Mouse (Mus musculus) heart, postnatal 0 days (tissue): Measurements from ENCODE around the gene Tpo. TPM values are rescaled to one million over a fixed set of nuclear protein-coding genes. Genes with fewer than 3 reads are reported as not detected.

ENCODE experiments used
- ATAC-seq: fragments of 200-750 bp; cut with Nextera tagmentation; 2 replicates; pipeline ENCODE4 v1.8.0; 2017; ENCODE audit warnings: low read depth, moderate number of reproducible peaks, moderate library complexity; ENCODE audit not compliant: insufficient read depth
- DNase-seq: peaks from one replicate; pipeline ENCODE4 v3.0.0-alpha.2; 2016; ENCODE audit warnings: low spot score
- H3K27ac ChIP-seq: fragments of 300-500 bp; sonication (generic); 2 replicates; pipeline ENCODE4 v1.5.1; 2014; ENCODE audit warnings: low read depth, mild to moderate bottlenecking
- H3K27me3 ChIP-seq: fragments of 300-500 bp; sonication (generic); 2 replicates; pipeline ENCODE4 v1.6.1; 2014; ENCODE audit warnings: low read length, mixed read lengths; ENCODE audit not compliant: control insufficient read depth, insufficient read depth
- H3K36me3 ChIP-seq: fragments of 300-500 bp; sonication (generic); replicated peaks from 2 replicates; pipeline ENCODE4 v1.6.1; 2014; ENCODE audit warnings: low read length, mixed read lengths; ENCODE audit not compliant: control insufficient read depth, insufficient read depth
- H3K4me1 ChIP-seq: fragments of 300-500 bp; sonication (generic); 2 replicates; pipeline ENCODE4 v1.6.1; 2014; ENCODE audit warnings: antibody characterized with exemption; ENCODE audit not compliant: control insufficient read depth, insufficient read depth
- H3K4me2 ChIP-seq: fragments of 300-500 bp; sonication (generic); 2 replicates; pipeline ENCODE4 v1.6.1; 2014; ENCODE audit warnings: low read depth, mild to moderate bottlenecking, low read length, moderate library complexity
- H3K4me3 ChIP-seq: fragments of 300-500 bp; sonication (generic); 2 replicates; pipeline ENCODE4 v1.5.1; 2014; ENCODE audit warnings: low read depth, low read length
- H3K9ac ChIP-seq: fragments of 300-500 bp; sonication (generic); replicated peaks from 2 replicates; pipeline ENCODE4 v1.6.1; 2014; ENCODE audit warnings: low read depth, low read length, mixed read lengths
- H3K9me3 ChIP-seq: fragments of 300-500 bp; sonication (generic); replicated peaks from 2 replicates; pipeline ENCODE4 v1.6.1; 2016; ENCODE audit warnings: low read length; ENCODE audit not compliant: control insufficient read depth
- CTCF ChIP-seq: IDR thresholded peaks from 2 replicates; pipeline ENCODE4 v1.5.1; 2016; ENCODE audit warnings: antibody characterized with exemption, control low read depth, low read depth
- EP300 ChIP-seq: IDR thresholded peaks from 2 replicates; pipeline ENCODE4 v1.6.1; 2016; ENCODE audit warnings: antibody characterized with exemption, low read depth
- WGBS: fragments of 180-500 bp; shearing (Covaris S2); extraction: QIAGEN DNeasy Blood & Tissue Kit; methylation state at CpG from one replicate; pipeline ENCODE4 v1.1.7; 2014; 5-methylcytosine and 5-hydroxymethylcytosine counted together
- polyA plus RNA-seq: library from polyadenylated mRNA; unstranded; fragments of >200 nt; fragmentation: Nextera tagmentation; extraction: Ambion mirVana; gene quantifications from 2 replicates; pipeline ENCODE4 v1.2.1, GENCODE M21; 2015
- total RNA-seq: library from RNA; depleted of rRNA; stranded (reverse); fragments of >200 nt; gene quantifications from 2 replicates; pipeline ENCODE4 v1.2.3, GENCODE M21; 2014; ENCODE audit warnings: low replicate concordance

Gene Tpo
- total and polyA plus RNA-seq, 2 experiments from 2014 or later, result not detected

DNA sequence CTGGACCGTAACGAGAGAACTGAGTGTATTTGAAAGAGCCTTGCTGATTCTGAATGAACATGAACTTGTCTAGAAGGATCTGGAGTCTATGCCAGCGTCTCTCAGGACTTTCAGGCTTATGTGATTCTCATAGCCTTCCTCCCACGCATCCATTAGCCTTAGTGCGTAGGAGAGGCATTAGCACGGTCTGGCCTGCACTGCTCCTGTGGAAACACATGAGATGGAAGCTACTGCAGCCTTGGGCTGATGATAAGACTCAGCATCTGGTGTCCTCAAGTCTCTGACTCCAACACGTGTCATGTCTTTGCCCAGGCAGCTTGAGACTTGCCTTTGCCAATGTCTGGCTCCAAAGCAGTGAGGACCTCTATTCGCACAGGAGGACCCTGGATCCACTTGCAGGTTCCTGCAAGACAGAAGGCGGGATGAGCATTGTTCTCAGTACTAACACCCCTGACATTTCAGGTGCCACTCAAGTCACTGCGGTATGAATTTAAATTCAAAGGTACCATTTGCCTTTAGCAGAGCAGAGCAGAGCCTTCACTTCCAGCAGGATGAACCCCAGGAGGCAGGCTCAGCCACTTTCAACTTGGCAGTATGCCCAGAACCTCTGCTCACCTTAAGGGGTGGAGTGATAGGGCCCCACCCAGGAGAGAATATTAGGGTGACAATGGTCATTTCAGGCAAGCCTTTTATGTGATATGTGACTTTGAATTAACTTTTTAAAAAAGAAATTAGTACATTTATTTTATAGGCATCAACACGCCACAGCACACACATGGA lies 77.5 kb downstream of the Tpo start:
- ATAC-seq (no peak), DNase-seq (no peak)
- Histone ChIP-seq H3K9ac (no peak overlapping the region), H3K4me3 (no peak overlapping the region), H3K4me2 (no peak overlapping the region), H3K27me3 (no peaks in the 10 kb centered on the region), H3K4me1 (no peaks in the 10 kb centered on the region), H3K36me3 (no peaks in the 10 kb centered on the region), H3K9me3 (no peaks in the 10 kb centered on the region), H3K27ac (no peak overlapping the region)
- WGBS, result 76% methylated on average over 11 of the region's 11 CpGs
- TF ChIP-seq EP300, result no peak
- TF ChIP-seq CTCF, result no peak

DNA sequence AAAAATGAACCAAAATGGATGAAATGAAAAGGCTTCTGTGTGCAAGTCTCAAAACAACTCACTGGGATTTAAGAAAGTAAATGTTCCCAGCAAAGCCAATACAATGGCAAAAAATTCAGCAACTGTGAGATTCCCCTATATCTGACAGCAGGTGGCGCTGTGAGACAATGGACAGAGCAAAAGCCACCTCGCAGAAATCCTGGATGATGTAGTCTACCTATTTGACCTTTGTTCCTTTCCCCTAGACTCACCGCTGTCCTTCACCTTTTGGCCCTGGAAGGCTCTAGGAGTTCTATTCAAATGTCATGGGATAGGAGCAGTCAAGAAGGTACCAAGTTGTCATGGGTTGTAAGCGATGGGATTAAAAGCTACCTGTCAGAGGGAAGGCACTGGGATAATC lies 82.2 kb downstream of the Tpo start:
- Histone ChIP-seq H3K36me3 (no peaks in the 10 kb centered on the region), H3K4me2 (no peak overlapping the region), H3K27ac (no peak overlapping the region), H3K9me3 (no peaks in the 10 kb centered on the region), H3K4me3 (no peak overlapping the region), H3K4me1 (no peaks in the 10 kb centered on the region), H3K27me3 (no peaks in the 10 kb centered on the region), H3K9ac (no peak overlapping the region)
- TF ChIP-seq CTCF (peak; percentile 86), EP300 (no peak)
- ATAC-seq (no peak), DNase-seq (peak; percentile 39)
- WGBS, result 16% methylated on average over 4 of the region's 4 CpGs

DNA sequence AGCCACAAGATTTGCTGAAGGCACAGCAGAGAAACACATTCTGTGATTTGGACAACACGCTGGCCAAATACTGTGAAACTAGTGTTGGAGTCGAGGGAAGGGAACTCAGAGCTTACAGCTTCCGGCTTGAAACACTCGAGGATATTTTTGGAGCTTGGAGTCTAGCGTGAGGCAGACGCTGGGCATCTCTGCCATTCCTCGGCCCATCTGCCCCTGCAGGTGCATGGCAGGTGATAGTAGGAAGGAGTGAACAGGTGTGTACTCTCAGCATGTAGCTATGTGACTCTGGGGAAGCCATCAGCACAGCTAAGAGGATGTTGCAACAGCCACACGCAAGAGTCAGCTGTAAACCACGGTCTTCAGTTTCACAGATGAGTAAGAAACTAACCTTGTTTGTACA lies 82.6 kb downstream of the Tpo start:
- no peaks in the 10 kb centered on the region for H3K9me3 ChIP-seq
- H3K36me3 ChIP-seq, result no peaks in the 10 kb centered on the region
- no peak overlapping the region for H3K27ac ChIP-seq
- no peak overlapping the region for H3K9ac ChIP-seq
- no peak overlapping the region for H3K4me3 ChIP-seq
- H3K27me3 ChIP-seq, result no peaks in the 10 kb centered on the region
- DNase-seq, result no peak
- H3K4me1 ChIP-seq, result no peaks in the 10 kb centered on the region
- TF ChIP-seq CTCF, result no peak
- no peak for TF ChIP-seq EP300
- no peak for ATAC-seq
- 45% methylated on average over 9 of the region's 9 CpGs for WGBS
- no peak overlapping the region for H3K4me2 ChIP-seq

DNA sequence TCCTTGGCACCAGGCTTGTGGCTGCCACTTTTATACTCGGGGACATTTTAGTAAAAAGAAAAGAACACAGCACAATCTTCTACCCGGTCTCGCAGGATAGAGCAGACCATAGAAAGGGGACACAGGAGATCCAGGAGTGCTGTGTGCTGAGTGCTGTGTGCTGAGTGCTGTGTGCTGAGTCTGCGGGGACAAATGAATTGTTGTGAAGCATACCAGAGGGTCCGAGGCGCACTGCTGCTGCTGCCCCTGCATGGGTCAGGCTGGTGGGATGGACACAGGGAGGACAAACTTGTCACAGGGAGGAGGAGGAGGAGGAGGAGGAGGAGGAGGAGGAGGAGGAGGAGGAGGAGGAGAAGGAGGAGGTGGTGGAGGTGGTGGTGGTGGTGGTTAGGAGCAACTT lies 83.6 kb downstream of the Tpo start:
- no peak for DNase-seq
- Histone ChIP-seq H3K4me2 (no peak overlapping the region), H3K9ac (no peak overlapping the region), H3K4me3 (no peak overlapping the region), H3K9me3 (no peaks in the 10 kb centered on the region), H3K27me3 (no peaks in the 10 kb centered on the region), H3K4me1 (no peaks in the 10 kb centered on the region), H3K27ac (no peak overlapping the region), H3K36me3 (no peaks in the 10 kb centered on the region)
- no peak for ATAC-seq
- no peak for TF ChIP-seq CTCF
- no peak for TF ChIP-seq EP300
- WGBS, result 77% methylated on average over 6 of the region's 6 CpGs

DNA sequence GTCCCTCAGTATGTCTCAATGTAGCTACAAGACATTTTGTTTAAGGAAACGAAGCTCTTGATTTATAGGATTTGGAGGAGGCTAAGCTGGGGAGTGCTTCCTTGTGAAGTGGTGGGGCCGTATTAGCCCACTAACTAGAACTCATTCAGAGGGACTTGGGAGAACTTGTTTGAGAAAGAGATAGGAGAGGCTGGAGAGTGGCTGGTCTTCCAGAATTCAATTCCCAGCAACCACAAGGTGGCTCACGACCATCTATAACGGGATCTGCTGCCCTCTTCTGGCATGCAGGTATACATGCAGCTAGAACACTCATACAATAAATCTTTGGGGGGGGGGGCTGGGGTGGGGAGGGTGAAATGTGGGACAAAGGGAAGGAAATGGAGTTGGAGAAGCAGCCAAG lies 92.3 kb downstream of the Tpo start:
- Histone ChIP-seq H3K4me1 (no peaks in the 10 kb centered on the region), H3K27me3 (no peaks in the 10 kb centered on the region), H3K27ac (no peak overlapping the region), H3K4me2 (no peak overlapping the region), H3K36me3 (no peaks in the 10 kb centered on the region), H3K9ac (no peak overlapping the region), H3K4me3 (no peak overlapping the region), H3K9me3 (no peaks in the 10 kb centered on the region)
- WGBS, result 23% methylated on average over 4 of the region's 4 CpGs
- peak; percentile 18; the same call in 1 of the 2 replicates for ATAC-seq
- TF ChIP-seq CTCF (peak; percentile 81), EP300 (no peak)
- DNase-seq, result peak; percentile 63

DNA sequence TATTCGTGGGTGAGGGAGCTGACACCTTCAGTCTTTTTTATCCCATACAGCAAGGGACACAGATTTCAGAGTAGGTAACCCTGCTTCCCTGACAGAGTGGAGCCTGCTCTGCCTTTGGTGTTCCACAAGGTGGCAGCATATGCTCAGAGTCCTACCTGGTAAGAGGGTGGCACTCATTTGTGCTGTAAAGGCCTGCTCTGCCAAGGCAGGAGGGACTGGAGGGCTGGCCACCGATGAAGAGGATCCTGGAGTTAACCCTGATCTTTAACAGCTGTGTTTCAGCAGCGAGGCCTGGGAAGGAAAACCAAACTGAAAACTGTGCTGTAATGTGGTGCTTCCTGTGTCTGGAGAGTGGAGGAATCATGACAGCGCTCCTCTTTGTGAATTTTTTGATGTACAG lies 92.9 kb downstream of the Tpo start:
- no peak for TF ChIP-seq EP300
- peak; percentile 78 for TF ChIP-seq CTCF
- H3K9ac ChIP-seq, result no peak overlapping the region
- ATAC-seq, result peak; percentile 42; the same call in 1 of the 2 replicates

More for the DNA sequence above, 92.9 kb downstream of the Tpo start:
- Histone ChIP-seq H3K36me3 (no peaks in the 10 kb centered on the region), H3K27ac (no peak overlapping the region), H3K9me3 (no peaks in the 10 kb centered on the region), H3K4me2 (no peak overlapping the region), H3K27me3 (no peaks in the 10 kb centered on the region), H3K4me1 (no peaks in the 10 kb centered on the region), H3K4me3 (no peak overlapping the region)
- WGBS, result 41% methylated on average over 4 of the region's 4 CpGs
- peak; percentile 49 for DNase-seq
